Mouse (Mus musculus): ENCODE results near the gene Bglap. TPM values are rescaled to one million over a fixed set of nuclear protein-coding genes. Genes with fewer than 3 reads are reported as not detected.
"Not testable (repeated sequence)": the region's sequence is repeated elsewhere in the genome, so short reads cannot be mapped to it uniquely, and the experiment has no call there.

Bglap gene
- polyA plus RNA-seq, 1 experiment from 2014 or later = not detected

GRCm38 (mm10) chr3:88381389-88382315, 2.6 kb downstream of the Bglap start:
- H3K9me3 ChIP-seq = not testable (repeated sequence)
- H3K9ac ChIP-seq = peak overlapping the region; percentile 44; the same call in 1 of the 2 replicates
- WGBS = 6% methylated on average over 21 of the region's 22 CpGs

GRCm38 (mm10) chr3:88378599-88378998, 5.7 kb downstream of the Bglap start, which contains the start of gene Bglap2:
TSS of gene Bglap2 (minus strand) at chr3:88378699.
- ATAC-seq (ENCODE audit: low FRiP score, low read depth); H3K9ac ChIP-seq; H3K4me2 ChIP-seq (replicated peaks); H3K36me3 ChIP-seq; H3K4me3 ChIP-seq; H3K27ac ChIP-seq; H3K27me3 ChIP-seq (replicated peaks); H3K9me3 ChIP-seq: not testable (repeated sequence)
- peaks cover 13% of the 10 kb centered on the region; the same call in 1 of the 2 replicates for H3K4me1 ChIP-seq
- 79% methylated on average over 5 of the region's 5 CpGs for WGBS

More at GRCm38 (mm10) chr3:88381389-88382315, 2.6 kb downstream of the Bglap start:
- peak; percentile 91 for ATAC-seq (ENCODE audit: low FRiP score, low read depth)
- H3K4me2 ChIP-seq (replicated peaks) = peak overlapping the region; percentile 53
- H3K4me1 ChIP-seq; H3K36me3 ChIP-seq; H3K27me3 ChIP-seq (replicated peaks): not testable (repeated sequence)
- H3K27ac ChIP-seq = peak overlapping the region; percentile 37; the same call in 1 of the 2 replicates
- peak overlapping the region; percentile 15; the same call in 1 of the 2 replicates for H3K4me3 ChIP-seq

- WGBS = 30% methylated on average over 5 of the region's 7 CpGs
- peak; percentile 45 for ATAC-seq (ENCODE audit: low FRiP score, low read depth)
- peak overlapping the region; percentile 32 for H3K4me2 ChIP-seq (replicated peaks)
- not testable (repeated sequence) for H3K4me1 ChIP-seq; H3K27me3 ChIP-seq (replicated peaks); H3K36me3 ChIP-seq; H3K27ac ChIP-seq; H3K9ac ChIP-seq; H3K9me3 ChIP-seq; H3K4me3 ChIP-seq
Measured at GRCm38 (mm10) chr3:88376644-88377043, 7.6 kb downstream of the Bglap start.

- H3K4me3 ChIP-seq = not testable (repeated sequence)
Measured at GRCm38 (mm10) chr3:88375750-88376626, 8.3 kb downstream of the Bglap start.

DNA sequence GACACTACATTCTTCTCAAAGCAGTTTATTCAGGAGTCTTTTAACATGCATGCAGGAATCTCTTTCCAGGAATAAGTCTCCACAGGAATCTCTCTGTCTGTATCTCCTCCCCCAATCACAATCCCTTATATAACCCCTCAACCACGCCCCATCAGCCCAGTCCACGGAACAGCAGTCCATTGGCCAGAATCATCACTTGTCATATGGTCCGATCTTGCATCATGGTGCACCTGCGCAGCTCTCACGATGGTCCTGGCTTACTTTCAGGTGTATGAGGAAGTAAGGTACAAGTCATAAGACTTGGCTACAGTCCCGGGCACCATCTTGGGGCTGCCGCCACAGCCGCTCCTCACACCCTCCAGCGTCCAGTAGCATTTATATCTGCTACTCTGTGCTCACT, 11.6 kb downstream of the Bglap start, which contains the start of gene Bglap3:
Bglap3 (minus strand) TSS at position 101 of the 400 bp plus-strand sequence.
- 90% methylated on average over 9 of the region's 9 CpGs for WGBS
- not testable (repeated sequence) for H3K36me3 ChIP-seq

More at GRCm38 (mm10) chr3:88375750-88376626, 8.3 kb downstream of the Bglap start:
- H3K9me3 ChIP-seq; H3K36me3 ChIP-seq; H3K4me1 ChIP-seq; H3K27me3 ChIP-seq (replicated peaks); H3K9ac ChIP-seq: not testable (repeated sequence)
- Histone ChIP-seq H3K4me2 (replicated peaks) (peak overlapping the region; percentile 32), H3K27ac (0 out of 2 replicates have a peak overlapping the region, but pooled peaks have one; percentile 46)
- peak; percentile 89 for ATAC-seq (ENCODE audit: low FRiP score, low read depth)
- 12% methylated on average over 19 of the region's 19 CpGs for WGBS

GRCm38 (mm10) chr3:88368511-88368910, 15.8 kb downstream of the Bglap start:
- Histone ChIP-seq H3K9me3 (peaks cover 17% of the 10 kb centered on the region), H3K27me3 (replicated peaks) (peaks cover 24% of the 10 kb centered on the region)
- ATAC-seq (ENCODE audit: low FRiP score, low read depth); H3K36me3 ChIP-seq; H3K4me1 ChIP-seq; H3K4me2 ChIP-seq (replicated peaks); H3K4me3 ChIP-seq; H3K9ac ChIP-seq; H3K27ac ChIP-seq: not testable (repeated sequence)
- 92% methylated on average over 7 of the region's 7 CpGs for WGBS

More for the DNA sequence above, 11.6 kb downstream of the Bglap start, which contains the start of gene Bglap3:
- not testable (repeated sequence) for H3K4me2 ChIP-seq (replicated peaks); H3K27me3 ChIP-seq (replicated peaks); H3K4me3 ChIP-seq; ATAC-seq (ENCODE audit: low FRiP score, low read depth); H3K27ac ChIP-seq; H3K9ac ChIP-seq; H3K4me1 ChIP-seq
- H3K9me3 ChIP-seq = peaks cover 17% of the 10 kb centered on the region

DNA sequence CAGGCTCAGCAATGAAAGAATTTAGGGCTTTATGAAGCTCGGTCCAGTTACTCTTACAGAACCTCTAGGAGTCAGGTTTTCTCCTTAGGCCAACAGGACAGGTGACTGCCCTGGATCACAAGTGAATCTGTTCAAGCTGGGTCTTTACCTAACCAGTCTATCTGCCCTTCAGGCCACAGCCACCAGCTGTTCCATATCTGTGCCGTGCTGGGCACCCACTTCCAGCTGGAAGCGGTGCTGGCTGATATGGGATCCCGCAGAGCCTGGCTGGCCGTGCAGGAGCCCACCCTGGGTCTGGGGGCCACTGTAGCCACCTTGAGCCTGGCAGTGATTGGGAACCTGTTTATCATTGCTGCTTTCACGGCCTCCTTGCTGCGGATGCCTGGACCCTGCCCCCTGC, 16.7 kb downstream of the Bglap start:
- H3K4me1 ChIP-seq, H3K27ac ChIP-seq, H3K4me3 ChIP-seq, H3K9ac ChIP-seq, H3K36me3 ChIP-seq: not testable (repeated sequence)
- ATAC-seq (ENCODE audit: low FRiP score, low read depth) = peak; percentile 48; the same call in 1 of the 2 replicates
- H3K4me2 ChIP-seq (replicated peaks) = peak overlapping the region; percentile 47
- H3K27me3 ChIP-seq (replicated peaks) = peaks cover 24% of the 10 kb centered on the region
- 49% methylated on average over 4 of the region's 7 CpGs for whole genome bisulfite sequencing
- H3K9me3 ChIP-seq = peaks cover 17% of the 10 kb centered on the region

DNA sequence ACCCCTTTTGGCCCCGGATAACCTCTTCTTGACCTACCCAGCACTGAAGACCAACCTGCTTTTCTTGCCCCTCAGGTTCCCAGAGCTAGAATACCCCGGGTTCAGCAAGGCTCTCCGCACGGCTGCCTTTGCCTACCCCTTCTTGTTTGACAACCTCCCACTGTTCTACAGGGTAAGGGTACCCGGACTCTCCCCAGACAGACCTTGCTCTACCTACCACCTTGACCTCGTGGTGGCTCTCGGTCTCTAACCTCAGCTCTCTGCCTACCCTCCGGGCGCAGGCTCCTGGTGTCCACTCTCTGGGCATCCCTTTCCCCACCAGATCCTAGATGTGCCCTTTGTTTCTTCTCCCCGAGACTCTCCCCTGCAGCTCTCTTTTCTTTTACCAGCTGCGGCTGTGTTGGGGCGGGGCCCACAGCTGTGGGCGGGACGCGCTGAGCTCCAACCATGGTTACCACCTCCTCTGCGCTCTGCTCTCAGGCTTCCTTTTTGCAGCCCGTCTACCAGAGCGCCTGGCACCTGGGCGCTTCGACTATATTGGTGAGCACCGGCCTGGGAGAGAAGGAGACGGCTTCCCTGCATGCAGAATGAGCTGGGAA, 17.3 kb downstream of the Bglap start:
- H3K4me1 ChIP-seq, H3K36me3 ChIP-seq, H3K9ac ChIP-seq, H3K27ac ChIP-seq: not testable (repeated sequence)
- ATAC-seq (ENCODE audit: low FRiP score, low read depth) = peak; percentile 86
- H3K27me3 ChIP-seq (replicated peaks) = peaks cover 24% of the 10 kb centered on the region
- peak overlapping the region; percentile 23 for H3K4me3 ChIP-seq
- 7% methylated on average over 22 of the region's 22 CpGs for WGBS
- peaks cover 17% of the 10 kb centered on the region for H3K9me3 ChIP-seq
- H3K4me2 ChIP-seq (replicated peaks) = peak overlapping the region; percentile 47

- Histone ChIP-seq H3K27me3 (replicated peaks) (peaks cover 24% of the 10 kb centered on the region), H3K4me1 (peaks cover 3% of the 10 kb centered on the region; the same call in 1 of the 2 replicates), H3K9me3 (peaks cover 11% of the 10 kb centered on the region; the same call in 1 of the 2 replicates), H3K4me2 (replicated peaks) (peak overlapping the region; percentile 33), H3K27ac (no peak overlapping the region), H3K9ac (no peak overlapping the region), H3K4me3 (no peak overlapping the region), H3K36me3 (peaks cover 16% of the 10 kb centered on the region)
- no peak for ATAC-seq (ENCODE audit: low FRiP score, low read depth)
- 34% methylated on average over 34 of the region's 34 CpGs for WGBS
Measured at GRCm38 (mm10) chr3:88365705-88366361, 18.4 kb downstream of the Bglap start.

GRCm38 (mm10) chr3:88364337-88364736, 19.9 kb downstream of the Bglap start, which contains the start of gene Paqr6:
TSS of gene Paqr6 (plus strand) at chr3:88364584.
- no peak for ATAC-seq (ENCODE audit: low FRiP score, low read depth)
- 1% methylated on average over 16 of the region's 16 CpGs for WGBS
- no peak within 1 kb of the TSS for H3K4me3 ChIP-seq
- no peak within 1 kb of the TSS for H3K27ac ChIP-seq
- peaks cover 7% of the 10 kb centered on the region; the same call in 1 of the 2 replicates for H3K4me1 ChIP-seq
- peak within 1 kb of the TSS; percentile 27; the same call in 1 of the 2 replicates for H3K4me2 ChIP-seq (replicated peaks)
- H3K9ac ChIP-seq = no peak within 1 kb of the TSS
- peaks cover 24% of the 10 kb centered on the region for H3K27me3 ChIP-seq (replicated peaks)
- no peaks in the 10 kb centered on the region for H3K9me3 ChIP-seq
- H3K36me3 ChIP-seq = peaks cover 31% of the 10 kb centered on the region

DNA sequence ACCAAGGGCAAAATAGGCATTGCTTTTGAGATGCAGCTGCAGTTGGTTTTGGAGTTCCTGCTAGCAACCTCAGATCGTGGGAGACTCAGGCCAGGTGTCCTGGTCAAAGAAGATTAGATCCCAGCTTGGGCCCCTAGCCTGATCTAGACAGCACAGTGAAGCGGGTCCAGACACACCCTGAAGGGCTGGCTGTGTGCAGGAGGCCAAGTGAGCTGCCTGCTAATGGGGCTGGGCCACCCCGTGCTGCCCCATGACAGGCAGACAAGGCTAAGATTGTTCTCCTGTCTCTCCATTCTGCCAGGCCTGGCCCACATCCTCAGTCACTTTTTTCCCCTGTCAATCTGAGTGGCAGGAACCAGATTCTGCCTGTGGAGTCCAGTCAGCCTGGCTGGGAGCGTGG, 20.6 kb downstream of the Bglap start:
- no peak overlapping the region for H3K4me2 ChIP-seq (replicated peaks)
- H3K4me1 ChIP-seq = peaks cover 7% of the 10 kb centered on the region; the same call in 1 of the 2 replicates
- no peak overlapping the region for H3K4me3 ChIP-seq
- no peaks in the 10 kb centered on the region for H3K9me3 ChIP-seq
- WGBS = 68% methylated on average over 4 of the region's 4 CpGs
- H3K27me3 ChIP-seq (replicated peaks) = peaks cover 24% of the 10 kb centered on the region
- no peak overlapping the region for H3K9ac ChIP-seq
- H3K36me3 ChIP-seq = peaks cover 37% of the 10 kb centered on the region
- no peak for ATAC-seq (ENCODE audit: low FRiP score, low read depth)
- no peak overlapping the region for H3K27ac ChIP-seq

Data from neural tube, embryonic 12.5 days (tissue).